Mouse (Mus musculus) CH12.LX (cell line): ENCODE measurements at regions not wholly inside any gene's neighbourhood (a gene's known extent, or its start where the extent isn't known, plus 50 kb on each side); places are given as distances from the start of the nearest gene placed in this dataset.
A peak's percentile ranks its signal among the peaks of the same experiment; 100 is the strongest.

Source experiments
- DNase-seq: peaks from one replicate; pipeline ENCODE4 v3.0.0-alpha.2; 2013; ENCODE audit errors: extremely low read depth
- H3K27ac ChIP-seq: 2 replicates; pipeline ENCODE4 v1.5.1; 2012; ENCODE audit warnings: low read depth, mild to moderate bottlenecking, control low read depth, moderate library complexity; ENCODE audit not compliant: insufficient read depth
- H3K27me3 ChIP-seq: replicated peaks from 2 replicates; pipeline ENCODE3; 2012; ENCODE audit warnings: inconsistent platforms
- H3K36me3 ChIP-seq, 2 experiments: replicated peaks in 1 of 2; 2 replicates each; pipeline versions ENCODE3 to v1.6.1; 2012; ENCODE audit warnings: inconsistent platforms in 1 of 2, low read length in 1 of 2, mild to moderate bottlenecking in 1 of 2, mixed read lengths in 1 of 2, moderate library complexity in 1 of 2; ENCODE audit not compliant: control insufficient read depth in 1 of 2, insufficient read depth in 1 of 2
- H3K4me1 ChIP-seq, 2 experiments: 2 replicates each; pipeline ENCODE4 v1.6.1; 2012; ENCODE audit warnings: inconsistent platforms in 1 of 2, moderate library complexity in 1 of 2; ENCODE audit not compliant: insufficient read depth in 2 of 2, control insufficient read depth in 1 of 2
- H3K4me2 ChIP-seq: 2 replicates; pipeline ENCODE4 v1.6.1; 2012; ENCODE audit warnings: low read depth, mild to moderate bottlenecking, control low read depth; ENCODE audit not compliant: poor library complexity, insufficient read depth, severe bottlenecking
- H3K4me3 ChIP-seq, 3 experiments: fragments of 150-350 bp in 1 of 3; sonication (generic) in 1 of 3; replicated peaks in 1 of 3; 2 replicates each; pipeline versions ENCODE3 to v1.5.1; 2011 to 2012; ENCODE audit warnings: low read depth in 2 of 3, low read length in 2 of 3, mild to moderate bottlenecking in 2 of 3, moderate library complexity in 2 of 3, control low read depth in 1 of 3, improper control_type of control experiment in 1 of 3, inconsistent platforms in 1 of 3, mixed read lengths in 1 of 3; ENCODE audit not compliant: poor library complexity in 1 of 3
- H3K79me2 ChIP-seq: replicated peaks from 2 replicates; pipeline ENCODE4 v1.6.1; 2012; ENCODE audit warnings: mild to moderate bottlenecking, moderate library complexity; ENCODE audit not compliant: control insufficient read depth, poor library complexity, insufficient read depth, severe bottlenecking; ENCODE audit errors: extremely low read depth
- H3K9ac ChIP-seq: 2 replicates; pipeline ENCODE4 v1.6.1; 2012; ENCODE audit warnings: low read depth, mild to moderate bottlenecking, control low read depth, moderate library complexity; ENCODE audit not compliant: insufficient read depth
- H3K9me3 ChIP-seq: replicated peaks from 2 replicates; pipeline ENCODE3; 2012; ENCODE audit warnings: low read length, inconsistent platforms, mixed read lengths
- BHLHE40 ChIP-seq: IDR thresholded peaks from 2 replicates; pipeline ENCODE4 v1.6.1; 2011; ENCODE audit warnings: mild to moderate bottlenecking, low read depth, low read length, improper control_type of control experiment
- CHD2 ChIP-seq: IDR thresholded peaks from 2 replicates; pipeline ENCODE4 v1.6.1; 2011; ENCODE audit warnings: low read length, improper control_type of control experiment
- CTCF ChIP-seq, 2 experiments: IDR thresholded peaks in 1 of 2; conservative IDR thresholded peaks in 1 of 2; 2 replicates each; pipeline ENCODE4 v1.5.1; 2011 to 2012; ENCODE audit warnings: low read depth in 2 of 2, low read length in 2 of 2, improper control_type of control experiment in 1 of 2, inconsistent platforms in 1 of 2, mild to moderate bottlenecking in 1 of 2, moderate library complexity in 1 of 2
- E2F4 ChIP-seq: IDR thresholded peaks from 2 replicates; pipeline ENCODE4 v1.6.1; 2011; ENCODE audit warnings: low read depth, low read length, improper control_type of control experiment; ENCODE audit not compliant: insufficient replicate concordance
- ETS1 ChIP-seq: conservative IDR thresholded peaks from 2 replicates; pipeline ENCODE4 v1.6.1; 2012; ENCODE audit warnings: low read depth, mild to moderate bottlenecking, inconsistent platforms, low read length, improper control_type of control experiment, moderate library complexity
- JUN ChIP-seq: IDR thresholded peaks from 2 replicates; pipeline ENCODE4 v1.6.1; 2011; ENCODE audit warnings: low read depth, mild to moderate bottlenecking, low read length, improper control_type of control experiment, moderate library complexity; ENCODE audit not compliant: insufficient read depth
- JUND ChIP-seq: conservative IDR thresholded peaks from 2 replicates; pipeline ENCODE4 v1.6.1; 2011; ENCODE audit warnings: low read depth, low read length, improper control_type of control experiment
- MAFK ChIP-seq: IDR thresholded peaks from 2 replicates; pipeline ENCODE4 v1.6.1; 2011; ENCODE audit warnings: low read length, improper control_type of control experiment; ENCODE audit not compliant: insufficient replicate concordance
- MAX ChIP-seq: IDR thresholded peaks from 2 replicates; pipeline ENCODE4 v1.6.1; 2011; ENCODE audit warnings: low read length, improper control_type of control experiment
- MAZ ChIP-seq: IDR thresholded peaks from 2 replicates; pipeline ENCODE4 v1.6.1; 2012; ENCODE audit warnings: low read depth, mild to moderate bottlenecking, inconsistent platforms, low read length, improper control_type of control experiment, moderate library complexity
- NELFE ChIP-seq: IDR thresholded peaks from 2 replicates; pipeline ENCODE4 v1.6.1; 2011; ENCODE audit warnings: low read depth, low read length, improper control_type of control experiment
- NRF1 ChIP-seq: IDR thresholded peaks from 2 replicates; pipeline ENCODE4 v1.6.1; 2014; ENCODE audit warnings: low read depth, mild to moderate bottlenecking, inconsistent platforms, low read length, improper control_type of control experiment, moderate library complexity
- POLR2A ChIP-seq: IDR thresholded peaks from 2 replicates; pipeline ENCODE4 v1.6.1; 2011; ENCODE audit warnings: low read depth, mild to moderate bottlenecking, improper control_type of control experiment, low read length
- POLR2AphosphoS2 ChIP-seq: IDR thresholded peaks from 2 replicates; pipeline ENCODE4 v1.6.1; 2011; ENCODE audit warnings: low read depth, low read length, improper control_type of control experiment
- RCOR1 ChIP-seq: conservative IDR thresholded peaks from 2 replicates; pipeline ENCODE4 v1.6.1; 2012; ENCODE audit warnings: low read depth, mild to moderate bottlenecking, inconsistent platforms, low read length, improper control_type of control experiment
- SIN3A ChIP-seq: IDR thresholded peaks from 2 replicates; pipeline ENCODE4 v1.6.1; 2012; ENCODE audit warnings: low read length, improper control_type of control experiment, inconsistent platforms
- TCF12 ChIP-seq: IDR thresholded peaks from 2 replicates; pipeline ENCODE4 v1.6.1; 2014; ENCODE audit warnings: low read depth, mild to moderate bottlenecking, inconsistent platforms, low read length, improper control_type of control experiment
- UBTF ChIP-seq: IDR thresholded peaks from 2 replicates; pipeline ENCODE4 v1.6.1; 2012; ENCODE audit warnings: low read depth, mild to moderate bottlenecking, inconsistent platforms, low read length, improper control_type of control experiment, moderate library complexity
- USF1 ChIP-seq: IDR thresholded peaks from 2 replicates; pipeline ENCODE4 v1.6.1; 2014; ENCODE audit warnings: low read depth, mild to moderate bottlenecking, inconsistent platforms, low read length, improper control_type of control experiment
- USF2 ChIP-seq: conservative IDR thresholded peaks from 2 replicates; pipeline ENCODE4 v1.6.1; 2011; ENCODE audit warnings: low read depth, low read length, improper control_type of control experiment
- ZC3H11A ChIP-seq: IDR thresholded peaks from 2 replicates; pipeline ENCODE4 v1.6.1; 2012; ENCODE audit warnings: low read depth, mild to moderate bottlenecking, inconsistent platforms, low read length, improper control_type of control experiment
- dilution Hi-C: fragments of 300-500 bp; cut with MboI; formaldehyde crosslinking; loops from 2 replicates; pipeline ENCODE4 v1.14.3; 2020; ENCODE audit warnings: low sequenced_read_pairs; ENCODE audit not compliant: extremely low pct_unique_long_range_greater_than_20kb, extremely low pct_ligation_motif_present
- in situ Hi-C: fragments of 300-500 bp; cut with MboI; formaldehyde crosslinking; loops from 3 replicates; pipeline ENCODE4 v1.14.3; 2019; ENCODE audit warnings: low sequenced_read_pairs, low pct_ligation_motif_present, low pct_unique_long_range_greater_than_20kb, mixed read lengths

- TF ChIP-seq POLR2AphosphoS2, result no peak
- TF ChIP-seq ZC3H11A, result no peak
- no peak for TF ChIP-seq MAZ
- TF ChIP-seq RCOR1, result no peak
- no peak for TF ChIP-seq E2F4
- TF ChIP-seq JUN, result no peak
- TF ChIP-seq NELFE, result no peak
- TF ChIP-seq ETS1, result no peak
- no peak for TF ChIP-seq CHD2
- TF ChIP-seq USF2, result no peak
- TF ChIP-seq MAX, result no peak
- TF ChIP-seq TCF12, result no peak
- no peak for TF ChIP-seq USF1
- no peak for TF ChIP-seq POLR2A
- TF ChIP-seq NRF1, result no peak
- TF ChIP-seq MAFK, result no peak
- no peak for TF ChIP-seq CTCF (conservative IDR thresholded peaks at IDR 0.05 in 1 of 2, IDR thresholded peaks at IDR 0.05 in 1 of 2; ENCODE audit: low read depth in 2 of 2, low read length in 2 of 2)
- no peak for TF ChIP-seq SIN3A
- TF ChIP-seq JUND, result no peak
- no peak for TF ChIP-seq BHLHE40
- TF ChIP-seq, all 38 proteins: peak for 0
- dilution Hi-C loops, result no loop called here
- DNase-seq, result no peak
- no peaks in the 10 kb centered on the region for H3K36me3 ChIP-seq
- H3K27me3 ChIP-seq, result no peaks in the 10 kb centered on the region
- H3K27ac ChIP-seq, result no peak overlapping the region
- H3K9me3 ChIP-seq, result peaks cover 3% of the 10 kb centered on the region
- in situ Hi-C loops, result loop anchor here (10.0 kb wide), 2 partner anchors 79 to 489 kb away; no protein-coding TSS in a partner anchor
- no peak overlapping the region for H3K9ac ChIP-seq
- H3K4me2 ChIP-seq, result no peak overlapping the region
- no peaks in the 10 kb centered on the region for H3K79me2 ChIP-seq
- peaks cover 9 to 25% of the 10 kb centered on the region in 2 experiments for H3K4me1 ChIP-seq
- H3K4me3 ChIP-seq, result no peak overlapping the region
Observed at GRCm38 (mm10) chr1:105905785-105906426, 84.3 kb upstream of the Zcchc2 start.

- no peaks in the 10 kb centered on the region for H3K79me2 ChIP-seq
- H3K27me3 ChIP-seq, result no peaks in the 10 kb centered on the region
- TF ChIP-seq UBTF (no peak), MAFK (peak; percentile 82)
- DNase-seq, result peak; percentile 45
- dilution Hi-C loops, result no loop called here
- peaks cover 3% of the 10 kb centered on the region for H3K9me3 ChIP-seq
- in situ Hi-C loops, result loop anchor here (10.0 kb wide), 2 partner anchors 78 to 488 kb away; no protein-coding TSS in a partner anchor
- peaks cover 9 to 25% of the 10 kb centered on the region in 2 experiments for H3K4me1 ChIP-seq
- no peaks in the 10 kb centered on the region for H3K36me3 ChIP-seq
- no peak overlapping the region for H3K4me3 ChIP-seq
- no peak overlapping the region for H3K4me2 ChIP-seq
- no peak overlapping the region for H3K27ac ChIP-seq
- no peak overlapping the region for H3K9ac ChIP-seq
Observed at GRCm38 (mm10) chr1:105906427-105906798, 83.8 kb upstream of the Zcchc2 start.
